Mouse (Mus musculus) left cerebral cortex, adult 8-10 months (tissue): ENCODE measurements at regions not wholly inside any gene's neighbourhood (a gene's known extent, or its start where the extent isn't known, plus 50 kb on each side); places are given as distances from the start of the nearest gene placed in this dataset.
A peak's percentile ranks its signal among the peaks of the same experiment; 100 is the strongest.

Source experiments
- DNase-seq, 2 experiments: peaks; one replicate each; pipeline ENCODE4 v3.0.0; 2022; ENCODE audit warnings: low spot score in 2 of 2

DNA sequence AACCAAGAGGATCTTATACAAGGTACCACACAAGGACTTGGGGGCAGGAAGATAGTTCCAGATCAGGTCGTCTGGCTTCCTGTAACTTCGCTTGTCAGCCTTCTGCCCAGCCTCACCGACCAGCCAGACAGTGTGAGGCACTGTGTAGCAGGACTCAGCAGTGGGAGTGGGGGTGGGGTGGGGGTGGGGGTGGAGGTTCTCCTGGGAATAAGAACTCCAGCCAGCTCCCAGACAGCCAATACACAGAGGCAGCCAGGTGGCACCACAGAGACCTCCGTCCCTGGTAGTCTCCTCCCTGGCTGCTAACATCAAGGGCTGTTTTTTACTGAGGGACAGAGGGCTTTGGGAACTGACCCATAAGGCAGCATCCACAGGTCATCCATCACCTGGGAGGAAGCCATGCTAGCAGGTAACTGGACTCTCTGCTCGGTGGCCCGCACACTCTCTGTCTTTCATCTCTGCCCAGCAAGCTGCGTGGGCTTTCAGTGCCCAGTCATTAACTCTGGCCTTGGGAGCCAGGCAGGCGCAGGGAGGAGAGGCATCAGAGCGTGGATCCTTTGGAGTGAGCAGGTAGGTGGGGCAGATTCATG lies 60.3 kb upstream of the Wnt4 start:
- no peak for DNase-seq

DNA sequence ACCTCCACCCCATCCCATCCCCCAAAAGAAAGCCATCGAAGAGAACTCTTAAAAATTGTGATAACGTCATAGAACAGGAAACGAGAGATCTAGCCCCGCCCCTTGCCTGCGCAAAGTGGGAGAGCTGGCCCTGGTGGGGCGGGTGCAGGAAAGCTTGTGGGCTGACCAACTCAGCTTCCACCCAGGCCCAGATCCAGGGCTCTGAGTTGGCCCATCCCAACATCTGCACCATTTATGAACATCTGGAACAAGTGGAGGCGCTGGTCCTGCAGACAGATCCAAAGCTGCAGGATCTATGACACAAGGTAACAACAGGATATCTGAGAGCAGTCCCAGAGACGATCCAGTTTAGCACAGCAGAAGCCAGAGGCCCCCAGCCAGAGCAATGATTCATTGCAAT lies 62.7 kb upstream of the Wnt4 start:
- no peak for DNase-seq

- no peak for DNase-seq
Observed at GRCm38 (mm10) chr4:137212846-137213245, 64.4 kb upstream of the Wnt4 start.

GRCm38 (mm10) chr4:137212106-137212505 lies 65.2 kb upstream of the Wnt4 start:
- no peak for DNase-seq

DNA sequence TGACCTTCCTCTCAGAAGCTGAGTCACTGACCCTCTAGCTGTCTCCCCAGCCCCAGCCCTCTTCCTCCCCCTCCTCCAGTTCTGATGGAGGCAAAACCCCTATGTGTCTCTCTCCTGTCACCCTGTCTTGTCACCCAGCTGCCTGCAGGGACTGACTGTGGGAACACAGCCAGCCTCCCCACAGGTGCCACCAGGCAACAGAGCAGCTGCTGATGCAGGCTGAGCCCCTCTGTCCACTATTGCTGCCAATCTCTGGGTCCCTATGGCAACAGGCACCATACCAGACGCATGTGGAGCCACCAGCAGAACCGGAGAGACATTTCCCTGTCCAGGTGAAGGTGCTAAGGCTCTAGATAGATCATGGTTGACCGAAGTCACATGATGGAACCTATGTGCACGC lies 66.0 kb upstream of the Wnt4 start:
- no peak for DNase-seq

GRCm38 (mm10) chr4:137210525-137210924 lies 66.8 kb upstream of the Wnt4 start:
- DNase-seq = no peak

GRCm38 (mm10) chr4:137200968-137201367 lies 76.3 kb upstream of the Wnt4 start:
- no peak for DNase-seq

DNA sequence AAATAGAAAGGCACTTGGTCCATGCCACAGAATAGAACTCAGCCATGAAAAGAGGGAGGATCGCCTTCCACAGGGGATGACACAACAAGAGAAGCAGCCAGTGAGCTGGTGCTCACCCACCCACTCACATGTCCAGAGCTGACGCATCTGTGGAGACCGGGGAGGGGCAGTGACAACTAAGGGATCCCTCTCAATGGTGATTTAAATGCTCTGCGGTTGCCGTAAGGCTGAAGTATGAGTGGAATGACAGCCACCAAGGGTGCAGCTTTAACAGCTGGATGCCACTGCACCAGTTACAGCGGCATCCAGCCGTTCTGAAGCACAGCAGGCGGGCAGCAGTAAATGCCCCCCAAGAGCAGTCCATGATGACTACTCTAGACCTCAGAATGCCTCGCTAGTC lies 76.9 kb upstream of the Wnt4 start:
- DNase-seq = peak in 1 of 2 experiments; percentile 27

GRCm38 (mm10) chr4:137196491-137196974 lies 80.8 kb upstream of the Wnt4 start:
- no peak for DNase-seq

- no peak for DNase-seq
Observed at GRCm38 (mm10) chr4:137194106-137194505, 83.2 kb upstream of the Wnt4 start.

DNA sequence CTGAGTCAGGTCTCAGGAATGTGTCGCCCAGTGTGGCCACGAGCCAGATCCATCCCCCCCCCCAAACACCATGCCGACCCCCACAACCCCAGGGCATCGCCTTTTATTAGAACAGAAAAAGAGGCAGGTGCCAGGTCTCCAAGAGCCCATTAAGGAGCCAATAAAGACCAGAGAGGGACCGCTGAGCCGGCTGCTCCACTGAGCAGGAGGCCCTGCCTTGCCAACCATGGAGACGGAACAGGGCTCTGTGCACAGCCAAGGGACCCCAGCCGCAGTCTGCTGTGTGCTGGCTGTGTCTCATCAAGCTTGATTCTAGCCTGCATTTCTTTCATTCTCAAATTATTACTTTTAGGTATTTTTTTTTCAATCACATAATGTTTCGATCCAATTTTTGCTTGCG lies 86.7 kb upstream of the Wnt4 start:
- DNase-seq = no peak

GRCm38 (mm10) chr4:137189801-137190200 lies 87.5 kb upstream of the Wnt4 start:
- no peak for DNase-seq

GRCm38 (mm10) chr4:137189058-137189457 lies 88.2 kb upstream of the Wnt4 start:
- DNase-seq = no peak

GRCm38 (mm10) chr4:137187592-137187991 lies 89.7 kb upstream of the Wnt4 start:
- DNase-seq = no peak

DNA sequence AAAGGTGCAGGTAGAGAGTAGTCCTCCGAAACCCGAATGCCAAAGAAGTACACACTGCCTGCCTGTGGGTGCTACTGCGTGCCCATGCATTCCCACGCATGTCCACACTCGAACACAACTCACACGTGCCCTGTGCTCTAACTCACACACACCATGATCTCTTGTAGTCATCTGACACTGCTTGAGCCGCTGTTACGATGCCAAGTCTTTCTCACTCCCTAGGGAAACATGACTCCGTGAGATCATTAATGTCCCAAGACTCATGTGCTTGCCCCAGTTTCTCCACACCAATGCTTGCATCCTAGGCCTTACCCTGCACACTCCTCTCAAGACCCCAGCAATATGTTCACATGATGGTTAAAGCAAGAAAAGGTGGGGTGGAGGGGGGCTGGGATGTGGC lies 90.2 kb upstream of the Wnt4 start:
- no peak for DNase-seq

DNA sequence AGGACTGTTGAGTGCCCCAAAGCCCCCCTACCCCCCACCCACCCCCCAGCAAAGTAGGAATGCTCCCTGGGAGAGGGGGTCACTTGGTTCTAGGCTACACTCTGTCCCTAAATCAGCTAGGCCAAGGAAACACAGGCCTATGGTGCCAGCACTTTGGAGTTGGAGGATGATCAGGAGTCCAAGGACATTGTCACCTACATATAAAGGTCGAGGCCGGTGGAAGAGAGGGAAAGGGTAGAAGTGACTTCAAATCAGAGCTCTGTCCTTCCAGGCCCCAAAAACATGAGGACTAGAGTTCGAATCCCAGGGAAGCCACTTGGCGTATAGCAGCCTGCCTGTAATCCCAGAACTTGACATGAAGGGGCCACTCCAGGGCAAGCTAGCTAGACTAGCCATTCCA lies 92.3 kb upstream of the Wnt4 start:
- no peak for DNase-seq

DNA sequence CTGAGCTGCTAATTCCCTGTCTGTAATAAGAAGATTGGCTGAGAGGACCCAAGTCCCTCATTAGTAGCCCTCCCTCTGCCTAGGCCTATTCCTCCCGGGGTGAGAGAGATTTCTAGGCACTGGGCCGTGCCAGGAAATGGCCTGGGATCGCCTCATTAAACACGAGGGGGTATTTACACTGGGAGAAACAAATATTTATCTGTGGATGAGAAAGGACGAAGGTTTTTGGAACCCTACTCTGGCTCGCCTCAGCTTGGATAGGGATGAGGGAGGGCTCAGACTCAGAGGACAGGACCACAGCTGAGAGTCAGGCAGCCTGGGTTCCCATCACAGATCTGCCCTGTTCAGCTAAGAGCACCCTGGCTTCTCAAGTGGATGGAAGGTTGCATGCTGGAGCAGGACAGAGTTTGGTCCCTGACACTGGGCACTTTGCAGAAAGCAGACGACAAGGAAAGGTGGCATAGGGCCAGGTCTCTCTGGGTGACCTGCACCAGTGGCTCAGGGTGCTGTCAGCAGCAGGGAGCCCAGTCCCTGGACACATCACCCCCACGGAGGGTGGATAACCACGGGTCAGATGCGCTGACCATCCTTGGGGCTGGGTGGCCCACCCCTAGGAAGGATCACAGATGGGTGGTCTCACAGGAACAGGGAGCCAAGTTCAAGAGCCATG lies 94.0 kb upstream of the Wnt4 start:
- DNase-seq = no peak

DNA sequence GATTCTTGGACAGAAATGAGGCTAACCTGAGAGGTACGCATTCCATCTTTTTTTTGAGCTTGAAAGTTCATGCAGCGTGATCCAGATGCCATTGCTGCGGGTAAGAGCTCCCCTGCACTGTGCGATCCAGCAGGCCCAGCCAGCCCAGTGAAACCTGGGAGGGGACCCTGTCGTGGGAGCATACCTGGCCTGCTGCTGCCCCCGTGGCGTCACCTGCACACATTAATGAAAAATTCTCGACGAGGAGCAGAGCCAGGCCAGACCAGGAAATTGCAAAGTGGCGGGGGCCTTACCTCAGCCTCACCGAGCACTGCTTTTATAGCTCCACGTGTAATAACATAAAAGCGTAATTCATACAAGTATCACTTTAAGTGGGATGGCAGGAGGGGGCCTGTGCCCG lies 94.7 kb upstream of the Wnt4 start:
- DNase-seq = no peak

GRCm38 (mm10) chr4:137181252-137181651 lies 96.0 kb upstream of the Wnt4 start:
- no peak for DNase-seq

GRCm38 (mm10) chr4:137180083-137180482 lies 97.2 kb upstream of the Wnt4 start:
- DNase-seq = no peak

GRCm38 (mm10) chr4:137178833-137179232 lies 98.5 kb upstream of the Wnt4 start:
- no peak for DNase-seq

DNA sequence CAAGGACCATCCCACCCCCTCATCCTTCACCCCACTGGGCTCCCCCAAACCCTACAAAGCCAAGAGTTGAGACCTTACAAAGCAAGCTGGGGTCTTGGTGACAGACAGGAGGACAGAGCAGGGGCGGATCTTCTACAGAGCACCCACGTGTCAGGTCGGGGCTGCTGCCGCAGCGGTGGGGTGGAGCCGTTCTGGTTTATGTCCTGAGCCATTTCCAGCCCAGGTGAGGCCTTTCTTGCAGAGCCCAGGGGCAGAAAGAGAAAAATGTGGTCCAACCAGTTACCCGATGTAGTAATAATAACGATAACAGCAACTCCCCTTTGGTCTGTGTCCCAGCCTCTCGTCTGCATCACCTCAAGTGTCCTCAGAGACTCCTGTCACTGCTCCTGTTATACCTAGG lies 112.4 kb upstream of the Wnt4 start:
- no peak for DNase-seq

DNA sequence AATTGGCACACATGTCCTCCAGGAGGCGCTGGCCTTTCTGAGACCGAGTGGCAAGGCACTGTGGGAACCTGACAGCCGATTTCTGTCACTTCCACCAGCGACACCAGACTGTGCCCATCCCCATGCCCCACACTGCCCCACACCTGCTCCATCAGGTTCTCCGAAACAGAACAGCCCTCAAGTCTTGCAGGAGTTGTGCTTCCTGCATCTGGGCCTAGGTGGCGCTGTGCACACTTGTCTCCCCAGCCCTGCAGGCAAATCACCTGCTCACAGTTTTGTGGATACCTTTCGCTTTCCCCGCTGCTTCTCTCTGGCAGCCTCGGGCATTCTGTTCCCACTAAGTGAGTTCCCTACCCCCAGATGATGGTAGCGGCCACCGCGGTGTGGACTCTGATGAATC lies 112.9 kb upstream of the Wnt4 start:
- DNase-seq = peak; percentile 53 to 82
